Mouse (Mus musculus) intestine, postnatal 0 days (tissue): ENCODE results near the gene Rnf135. TPM values are rescaled to one million over a fixed set of nuclear protein-coding genes. Genes with fewer than 3 reads are reported as not detected.

Source experiments
- ATAC-seq: fragments of 200-750 bp; cut with Nextera tagmentation; 2 replicates; pipeline ENCODE4 v1.8.0; 2017; ENCODE audit warnings: mild to moderate bottlenecking, moderate TSS enrichment, moderate library complexity
- H3K27ac ChIP-seq: fragments of 300-500 bp; sonication (generic); 2 replicates; pipeline ENCODE4 v1.5.1; 2014; ENCODE audit warnings: mild to moderate bottlenecking, low read depth, low read length, moderate library complexity
- H3K27me3 ChIP-seq: fragments of 300-500 bp; sonication (generic); replicated peaks from 2 replicates; pipeline ENCODE4 v1.6.1; 2014; ENCODE audit warnings: low read length, mixed read lengths; ENCODE audit not compliant: control insufficient read depth, insufficient read depth
- H3K36me3 ChIP-seq: fragments of 300-500 bp; sonication (generic); 2 replicates; pipeline ENCODE4 v1.6.1; 2014; ENCODE audit warnings: mild to moderate bottlenecking, moderate library complexity; ENCODE audit not compliant: control insufficient read depth, insufficient read depth
- H3K4me1 ChIP-seq: fragments of 300-500 bp; sonication (generic); replicated peaks from 2 replicates; pipeline ENCODE4 v1.6.1; 2014; ENCODE audit warnings: antibody characterized with exemption, low read length, mixed read lengths; ENCODE audit not compliant: control insufficient read depth, insufficient read depth
- H3K4me2 ChIP-seq: fragments of 300-500 bp; sonication (generic); replicated peaks from 2 replicates; pipeline ENCODE4 v1.6.1; 2014; ENCODE audit warnings: low read depth, mild to moderate bottlenecking, moderate library complexity
- H3K4me3 ChIP-seq: fragments of 300-500 bp; sonication (generic); 2 replicates; pipeline ENCODE4 v1.5.1; 2014; ENCODE audit warnings: low read depth, low read length
- H3K9ac ChIP-seq: fragments of 300-500 bp; sonication (generic); 2 replicates; pipeline ENCODE4 v1.6.1; 2014; ENCODE audit warnings: mild to moderate bottlenecking, low read depth, low read length
- H3K9me3 ChIP-seq: fragments of 300-500 bp; sonication (generic); 2 replicates; pipeline ENCODE4 v1.6.1; 2016; ENCODE audit warnings: mixed run types; ENCODE audit not compliant: control insufficient read depth
- CTCF ChIP-seq: sonication (generic); IDR thresholded peaks from 2 replicates; pipeline ENCODE4 v1.5.1; 2016; ENCODE audit warnings: low read depth, mild to moderate bottlenecking, control low read depth, antibody characterized with exemption, moderate library complexity
- WGBS: fragments of 180-500 bp; shearing (Covaris S2); extraction: QIAGEN DNeasy Blood & Tissue Kit; methylation state at CpG from one replicate; pipeline ENCODE4 v1.1.7; 2014; 5-methylcytosine and 5-hydroxymethylcytosine counted together
- polyA plus RNA-seq: library from polyadenylated mRNA; unstranded; fragments of >200 nt; fragmentation: Nextera tagmentation; extraction: Ambion mirVana; gene quantifications from 2 replicates; pipeline ENCODE4 v1.2.1, GENCODE M21; 2015

Rnf135 gene
- polyA plus RNA-seq, 1 experiment from 2014 or later = 8.9 TPM

GRCm38 (mm10) chr11:80204037-80204436 lies 20.4 kb downstream of the Rnf135 start:
- Histone ChIP-seq H3K4me2 (no peak overlapping the region), H3K4me3 (no peak overlapping the region), H3K27me3 (no peaks in the 10 kb centered on the region), H3K27ac (no peak overlapping the region), H3K9me3 (no peaks in the 10 kb centered on the region), H3K9ac (no peak overlapping the region), H3K36me3 (no peaks in the 10 kb centered on the region; the same call in 1 of the 2 replicates), H3K4me1 (no peaks in the 10 kb centered on the region)
- ATAC-seq = no peak
- no peak for TF ChIP-seq CTCF
- 75% methylated on average over 3 of the region's 3 CpGs for WGBS

GRCm38 (mm10) chr11:80204941-80205340 lies 21.3 kb downstream of the Rnf135 start:
- Histone ChIP-seq H3K9ac (no peak overlapping the region), H3K4me3 (no peak overlapping the region), H3K27ac (no peak overlapping the region), H3K4me1 (no peaks in the 10 kb centered on the region), H3K9me3 (no peaks in the 10 kb centered on the region), H3K4me2 (no peak overlapping the region), H3K27me3 (no peaks in the 10 kb centered on the region), H3K36me3 (no peaks in the 10 kb centered on the region)
- WGBS = 64% methylated on average over 5 of the region's 5 CpGs
- TF ChIP-seq CTCF = no peak
- no peak for ATAC-seq

- ATAC-seq = 0 out of 2 replicates have a peak, but pooled peaks have one; percentile 11
- no peak overlapping the region for H3K9ac ChIP-seq
- no peak for TF ChIP-seq CTCF
- no peaks in the 10 kb centered on the region for H3K27me3 ChIP-seq
- no peak overlapping the region for H3K4me2 ChIP-seq
- H3K36me3 ChIP-seq = peaks cover 4% of the 10 kb centered on the region; the same call in 1 of the 2 replicates
- no peak overlapping the region for H3K27ac ChIP-seq
- H3K9me3 ChIP-seq = no peaks in the 10 kb centered on the region
- H3K4me1 ChIP-seq = 0 out of 2 replicates have a peak, but pooled peaks cover 4% of the 10 kb centered on the region
- no peak overlapping the region for H3K4me3 ChIP-seq
- WGBS = 39% methylated on average over 7 of the region's 7 CpGs
Measured at GRCm38 (mm10) chr11:80208465-80208859, 24.8 kb downstream of the Rnf135 start.

GRCm38 (mm10) chr11:80208860-80209800 lies 25.5 kb downstream of the Rnf135 start, which contains the start of gene Rhot1:
Rhot1 (plus strand) TSS chr11:80209019.
- Histone ChIP-seq H3K27ac (peak within 1 kb of the TSS; percentile 95), H3K9me3 (no peaks in the 10 kb centered on the region), H3K4me3 (peak within 1 kb of the TSS; percentile 81), H3K36me3 (peaks cover 4% of the 10 kb centered on the region; the same call in 1 of the 2 replicates), H3K9ac (peak within 1 kb of the TSS; percentile 80), H3K4me1 (0 out of 2 replicates have a peak, but pooled peaks cover 4% of the 10 kb centered on the region), H3K4me2 (peak within 1 kb of the TSS; percentile 65), H3K27me3 (no peaks in the 10 kb centered on the region)
- under 1% methylated on average over 77 of the region's 78 CpGs for WGBS
- peak; percentile 96 for ATAC-seq
- TF ChIP-seq CTCF = peak; percentile 97

GRCm38 (mm10) chr11:80210321-80210720 lies 26.7 kb downstream of the Rnf135 start:
- peak overlapping the region; percentile 65 for H3K4me2 ChIP-seq
- H3K36me3 ChIP-seq = peaks cover 4% of the 10 kb centered on the region; the same call in 1 of the 2 replicates
- 35% methylated on average over 6 of the region's 6 CpGs for WGBS
- no peak overlapping the region for H3K27ac ChIP-seq
- H3K4me1 ChIP-seq = 0 out of 2 replicates have a peak, but pooled peaks cover 4% of the 10 kb centered on the region
- no peaks in the 10 kb centered on the region for H3K27me3 ChIP-seq
- no peak overlapping the region; the same call in 1 of the 2 replicates for H3K9ac ChIP-seq
- H3K4me3 ChIP-seq = peak overlapping the region; percentile 81; the same call in 1 of the 2 replicates
- no peaks in the 10 kb centered on the region for H3K9me3 ChIP-seq
- no peak for TF ChIP-seq CTCF
- no peak for ATAC-seq

GRCm38 (mm10) chr11:80212282-80212681 lies 28.6 kb downstream of the Rnf135 start:
- Histone ChIP-seq H3K4me1 (0 out of 2 replicates have a peak, but pooled peaks cover 4% of the 10 kb centered on the region), H3K4me2 (no peak overlapping the region), H3K9me3 (no peaks in the 10 kb centered on the region), H3K27me3 (no peaks in the 10 kb centered on the region), H3K27ac (no peak overlapping the region), H3K4me3 (no peak overlapping the region), H3K36me3 (peaks cover 4% of the 10 kb centered on the region; the same call in 1 of the 2 replicates), H3K9ac (no peak overlapping the region)
- no peak for ATAC-seq
- 77% methylated on average over 2 of the region's 2 CpGs for WGBS
- no peak for TF ChIP-seq CTCF
